Comparison of ENCODE assay signal across 25 mouse cellular contexts in genomic region chr8:128064211-128064610, GRCm38 (mm10).
DNase-seq lines count a peak whose midpoint lies in the region; ATAC-seq and TF ChIP-seq lines count a peak whose summit lies in the region.
"Had no signal": no experiment of that assay in that cellular context is flagged by ENCODE, and none has a peak within 500 bp of the region (broad histone marks: within the 10 kb centered on the region; RNA-seq: fewer than 3 reads in every experiment).

No protein-coding gene starts in this region.

- H3K9me3 ChIP-seq in midbrain, postnatal 0 days (ENCODE audit: low read length) = no peaks in the 10 kb centered on the region
- H3K9me3 ChIP-seq in midbrain, embryonic 14.5 days (ENCODE audit: control insufficient read depth, low read length) = no peaks in the 10 kb centered on the region
- H3K9me3 ChIP-seq: embryonic facial prominence, embryonic 10.5 days; embryonic facial prominence, embryonic 13.5 days; forebrain, embryonic 15.5 days; hindbrain, embryonic 10.5 days had no signal

- TF ChIP-seq POLR2A in cerebellum, adult 2 months (IDR thresholded peaks at IDR 0.05; ENCODE audit: borderline replicate concordance, insufficient read depth, low read length) = no peak

- no peak for TF ChIP-seq CTCF in cerebellum, adult 2 months (IDR thresholded peaks at IDR 0.05; ENCODE audit: borderline replicate concordance, insufficient read depth, low read depth, low read length)
- no peak for TF ChIP-seq CTCF in midbrain, postnatal 0 days (IDR thresholded peaks at IDR 0.05)

- no peaks in the 10 kb centered on the region for H3K4me1 ChIP-seq in cerebellum, adult 2 months (ENCODE audit: control insufficient read depth, insufficient read depth, low read length)
- no peaks in the 10 kb centered on the region for H3K4me1 ChIP-seq in midbrain, postnatal 0 days (ENCODE audit: insufficient read depth, low read length)
- H3K4me1 ChIP-seq in midbrain, embryonic 14.5 days (ENCODE audit: control insufficient read depth, insufficient read depth, low read length) = no peaks in the 10 kb centered on the region
- H3K4me1 ChIP-seq: embryonic facial prominence, embryonic 13.5 days; forebrain, embryonic 15.5 days; hindbrain, embryonic 10.5 days had no signal

- H3K36me3 ChIP-seq in midbrain, postnatal 0 days (ENCODE audit: insufficient read depth, low read length) = no peaks in the 10 kb centered on the region
- no peaks in the 10 kb centered on the region for H3K36me3 ChIP-seq in midbrain, embryonic 14.5 days (ENCODE audit: control insufficient read depth, insufficient read depth, low read length)
- no peaks in the 10 kb centered on the region for H3K36me3 ChIP-seq in macrophage (ENCODE audit: inconsistent target)
- H3K36me3 ChIP-seq: embryonic facial prominence, embryonic 10.5 days; embryonic facial prominence, embryonic 13.5 days; forebrain, embryonic 15.5 days; hindbrain, embryonic 10.5 days had no signal

- no peak for ATAC-seq in midbrain, postnatal 0 days (ENCODE audit: low FRiP score)
- no peak for ATAC-seq in midbrain, embryonic 14.5 days (ENCODE audit: low FRiP score, low TSS enrichment)
- ATAC-seq: activated CD4-positive, CD25-positive, alpha-beta regulatory T cell, adult 4 months; CD4-positive, CD25-positive, alpha-beta regulatory T cell, adult 4 months; forebrain, embryonic 15.5 days; intestine, postnatal 0 days had no signal

- peak; percentile 46 to 65 for DNase-seq in cerebellum, postnatal 14 days
- DNase-seq in cerebellum, adult 2 months = no peak
- DNase-seq in heart, adult 11 months = peak; percentile 84
- no peak for DNase-seq in heart, postnatal 4 days
- DNase-seq in midbrain, postnatal 0 days (ENCODE audit: low spot score) = peak; percentile 61
- DNase-seq in midbrain, embryonic 14.5 days = no peak
- no peak for DNase-seq in urinary bladder, postnatal 25 days (ENCODE audit: low spot score)
- DNase-seq: adrenal gland, adult 8-10 months; adrenal gland, postnatal 25 days; cerebellum, adult 18-20 months; embryo, embryonic 11 days; gastrocnemius, postnatal 10 days; gastrocnemius, postnatal 36 days; kidney, adult 2 months had no signal

- no peaks in the 10 kb centered on the region for H3K27me3 ChIP-seq in cerebellum, adult 2 months (ENCODE audit: control insufficient read depth, insufficient read depth, low read length)
- H3K27me3 ChIP-seq in midbrain, postnatal 0 days (ENCODE audit: insufficient read depth, low read length) = no peaks in the 10 kb centered on the region
- no peaks in the 10 kb centered on the region for H3K27me3 ChIP-seq in midbrain, embryonic 14.5 days (ENCODE audit: control insufficient read depth, insufficient read depth, low read length)
- H3K27me3 ChIP-seq: embryonic facial prominence, embryonic 13.5 days; forebrain, embryonic 15.5 days had no signal

- no peaks in the 10 kb centered on the region for H3K79me2 ChIP-seq in macrophage (ENCODE audit: inconsistent target)

- no peak overlapping the region for H3K4me3 ChIP-seq in cerebellum, adult 2 months (replicated peaks; ENCODE audit: insufficient read depth, low read depth, low read length)
- no peak overlapping the region for H3K4me3 ChIP-seq in midbrain, postnatal 0 days (ENCODE audit: low read depth, low read length)
- no peak overlapping the region for H3K4me3 ChIP-seq in midbrain, embryonic 14.5 days (replicated peaks; ENCODE audit: low read depth, low read length)
- no peak overlapping the region for H3K4me3 ChIP-seq in macrophage (ENCODE audit: inconsistent target)
- H3K4me3 ChIP-seq: embryonic facial prominence, embryonic 10.5 days; embryonic facial prominence, embryonic 13.5 days; erythroblast, embryonic 14.5 days; forebrain, embryonic 15.5 days; hindbrain, embryonic 10.5 days had no signal

- H3K9ac ChIP-seq in midbrain, postnatal 0 days (replicated peaks; ENCODE audit: low read length, poor library complexity, severe bottlenecking) = no peak overlapping the region
- no peak overlapping the region for H3K9ac ChIP-seq in midbrain, embryonic 14.5 days (replicated peaks; ENCODE audit: low read length)
- H3K9ac ChIP-seq: embryonic facial prominence, embryonic 13.5 days; forebrain, embryonic 15.5 days; hindbrain, embryonic 14.5 days had no signal

- no peak overlapping the region for H3K27ac ChIP-seq in cerebellum, adult 2 months (ENCODE audit: insufficient read depth, low read length)
- no peak overlapping the region for H3K27ac ChIP-seq in midbrain, postnatal 0 days (ENCODE audit: low read depth, low read length)
- no peak overlapping the region for H3K27ac ChIP-seq in midbrain, embryonic 14.5 days (replicated peaks; ENCODE audit: low read depth, low read length)
- peak overlapping the region; percentile 84; the same call in 1 of the 2 replicates for H3K27ac ChIP-seq in macrophage
- H3K27ac ChIP-seq: embryonic facial prominence, embryonic 10.5 days; embryonic facial prominence, embryonic 13.5 days; forebrain, embryonic 15.5 days; hindbrain, embryonic 10.5 days; hindbrain, embryonic 14.5 days had no signal

- 18% methylated on average over 1 of the region's 1 CpGs for WGBS in cerebellum, adult 2 months
- WGBS in midbrain, postnatal 0 days = 97% methylated on average over 1 of the region's 1 CpGs
- 91% methylated on average over 1 of the region's 1 CpGs for WGBS in midbrain, embryonic 14.5 days
- 100% methylated on average over 1 of the region's 1 CpGs for WGBS in macrophage (ENCODE audit: missing documents)

- H3K4me2 ChIP-seq in midbrain, postnatal 0 days (ENCODE audit: low read depth, low read length, poor library complexity, severe bottlenecking) = no peak overlapping the region
- H3K4me2 ChIP-seq in midbrain, embryonic 14.5 days (ENCODE audit: low read length) = no peak overlapping the region
- H3K4me2 ChIP-seq: embryonic facial prominence, embryonic 13.5 days; forebrain, embryonic 15.5 days; heart, embryonic 11.5 days; hindbrain, embryonic 14.5 days had no signal

Comparison
In these comparisons a context has a peak if more than half of its experiments do, and no peak if none do; other contexts are left out.
1. DNase-seq: peak in cerebellum, postnatal 14 days (2 of 2), heart, adult 11 months (single experiment) and midbrain, postnatal 0 days (single experiment); none in cerebellum, adult 2 months (0 of 2), heart, postnatal 4 days (single experiment), midbrain, embryonic 14.5 days (single experiment) and urinary bladder, postnatal 25 days (single experiment).